Mouse (Mus musculus): ENCODE data around the gene Unc5b. TPM values are rescaled to one million over a fixed set of nuclear protein-coding genes. Genes with fewer than 3 reads are reported as not detected.

Unc5b gene
- total and polyA plus RNA-seq, 3 experiments = 0.04 to 0.21 (median 0.06) TPM

DNA sequence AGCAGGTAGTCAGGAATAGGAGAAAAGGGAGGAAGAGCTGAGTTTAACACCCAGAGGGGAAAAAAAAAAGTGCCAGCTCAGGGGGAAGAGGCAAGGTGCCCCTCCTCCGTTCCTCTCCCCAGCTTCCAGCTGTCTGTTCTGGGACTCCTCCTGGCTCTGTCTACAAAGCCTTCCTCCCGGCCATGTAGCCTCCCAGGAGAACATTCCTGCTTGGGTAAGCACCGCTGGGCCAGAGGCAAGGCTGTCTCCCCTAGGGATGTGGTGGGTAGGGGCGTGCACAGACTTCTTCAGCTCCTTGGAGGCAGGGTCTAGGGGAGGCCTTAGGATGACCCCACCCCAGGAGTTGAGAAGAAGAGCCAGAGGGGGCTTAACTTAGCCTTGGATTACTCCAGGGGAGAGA, 26.5 kb downstream of the Unc5b start:
- no peak for DNase-seq (ENCODE audit: extremely low read depth)
- in situ Hi-C loops (cut with MboI; ENCODE audit: low pct_ligation_motif_present, low pct_unique_long_range_greater_than_20kb, low sequenced_read_pairs) (no loop called here), dilution Hi-C loops (cut with MboI; ENCODE audit: extremely low pct_ligation_motif_present, extremely low pct_unique_long_range_greater_than_20kb, low sequenced_read_pairs) (no loop called here)
- H3K9me3 ChIP-seq (replicated peaks; ENCODE audit: low read length) = no peaks in the 10 kb centered on the region
- H3K9ac ChIP-seq (ENCODE audit: insufficient read depth, low read depth) = no peak overlapping the region
- H3K27me3 ChIP-seq (replicated peaks) = peaks cover 98% of the 10 kb centered on the region
- no peak overlapping the region for H3K4me3 ChIP-seq (replicated peaks in 1 of 3; ENCODE audit: low read depth in 2 of 3, low read length in 2 of 3, poor library complexity in 1 of 3)
- H3K36me3 ChIP-seq (replicated peaks in 1 of 2; ENCODE audit: control insufficient read depth in 1 of 2, insufficient read depth in 1 of 2, low read length in 1 of 2) = no peaks in the 10 kb centered on the region
- no peak for TF ChIP-seq RCOR1 (conservative IDR thresholded peaks at IDR 0.05; ENCODE audit: low read depth, low read length)
- no peak for TF ChIP-seq HCFC1 (IDR thresholded peaks at IDR 0.05; ENCODE audit: low read depth, low read length)
- no peak for TF ChIP-seq PAX5 (IDR thresholded peaks at IDR 0.05; ENCODE audit: low read length)
- TF ChIP-seq E2F4 (IDR thresholded peaks at IDR 0.05; ENCODE audit: insufficient replicate concordance, low read depth, low read length) = no peak
- no peak for TF ChIP-seq CHD2 (IDR thresholded peaks at IDR 0.05; ENCODE audit: low read length)
- TF ChIP-seq MAZ (IDR thresholded peaks at IDR 0.05; ENCODE audit: low read depth, low read length) = no peak
- no peak for TF ChIP-seq KAT2A (IDR thresholded peaks at IDR 0.05; ENCODE audit: insufficient replicate concordance, low read length)
- TF ChIP-seq SIN3A (IDR thresholded peaks at IDR 0.05; ENCODE audit: low read length) = no peak
- TF ChIP-seq CTCF (conservative IDR thresholded peaks at IDR 0.05 in 1 of 2, IDR thresholded peaks at IDR 0.05 in 1 of 2; ENCODE audit: low read depth in 2 of 2, low read length in 2 of 2) = no peak
- TF ChIP-seq NRF1 (IDR thresholded peaks at IDR 0.05; ENCODE audit: low read depth, low read length) = no peak
- TF ChIP-seq RAD21 (IDR thresholded peaks at IDR 0.05; ENCODE audit: low read depth, low read length) = no peak
- no peak for TF ChIP-seq POLR2A (IDR thresholded peaks at IDR 0.05; ENCODE audit: low read depth, low read length)
- TF ChIP-seq POLR2AphosphoS2 (IDR thresholded peaks at IDR 0.05; ENCODE audit: low read depth, low read length) = no peak
- TF ChIP-seq ETS1 (conservative IDR thresholded peaks at IDR 0.05; ENCODE audit: low read depth, low read length) = no peak
- no peak for TF ChIP-seq JUND (conservative IDR thresholded peaks at IDR 0.05; ENCODE audit: low read depth, low read length)
- TF ChIP-seq ZMIZ1 (IDR thresholded peaks at IDR 0.05; ENCODE audit: low read depth, low read length) = no peak
- TF ChIP-seq GABPA (IDR thresholded peaks at IDR 0.05; ENCODE audit: insufficient replicate concordance, low read depth, low read length) = no peak
- peaks cover 15 to 47% of the 10 kb centered on the region in 2 experiments for H3K4me1 ChIP-seq (ENCODE audit: control insufficient read depth in 1 of 2, insufficient read depth in 2 of 2)
- H3K79me2 ChIP-seq (replicated peaks; ENCODE audit: control insufficient read depth, extremely low read depth, insufficient read depth, poor library complexity, severe bottlenecking) = no peaks in the 10 kb centered on the region
- H3K4me2 ChIP-seq (ENCODE audit: insufficient read depth, low read depth, poor library complexity, severe bottlenecking) = no peak overlapping the region
- no peak overlapping the region for H3K27ac ChIP-seq (ENCODE audit: insufficient read depth, low read depth)

DNA sequence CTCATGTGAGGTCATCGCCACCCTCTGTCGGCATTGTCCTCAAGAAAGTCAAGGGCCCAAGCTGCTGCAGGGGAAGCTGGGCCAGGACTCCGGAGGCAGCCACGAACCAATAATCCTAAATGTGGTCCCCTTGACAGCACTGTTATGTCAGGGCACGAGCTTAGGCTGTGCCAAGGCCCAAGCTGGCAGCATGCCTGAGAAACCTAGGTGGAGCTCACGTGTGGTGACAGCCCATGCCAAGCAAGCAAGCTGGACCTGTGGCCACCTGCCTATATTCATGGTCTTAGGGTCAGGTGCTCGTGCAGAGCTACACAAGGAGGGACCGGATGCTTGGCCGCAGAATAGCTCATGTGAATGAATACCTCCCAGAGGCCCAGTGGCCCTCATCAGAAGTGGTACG, 27.4 kb downstream of the Unc5b start:
- Histone ChIP-seq H3K27ac (ENCODE audit: insufficient read depth, low read depth) (no peak overlapping the region), H3K27me3 (replicated peaks) (peaks cover 98% of the 10 kb centered on the region), H3K9me3 (replicated peaks; ENCODE audit: low read length) (no peaks in the 10 kb centered on the region), H3K79me2 (replicated peaks; ENCODE audit: control insufficient read depth, extremely low read depth, insufficient read depth, poor library complexity, severe bottlenecking) (no peaks in the 10 kb centered on the region), H3K36me3 (replicated peaks in 1 of 2; ENCODE audit: control insufficient read depth in 1 of 2, insufficient read depth in 1 of 2, low read length in 1 of 2) (no peaks in the 10 kb centered on the region), H3K4me3 (replicated peaks in 1 of 3; ENCODE audit: low read depth in 2 of 3, low read length in 2 of 3, poor library complexity in 1 of 3) (no peak overlapping the region), H3K9ac (ENCODE audit: insufficient read depth, low read depth) (no peak overlapping the region), H3K4me2 (ENCODE audit: insufficient read depth, low read depth, poor library complexity, severe bottlenecking) (no peak overlapping the region), H3K4me1 (ENCODE audit: control insufficient read depth in 1 of 2, insufficient read depth in 2 of 2) (peaks cover 12 to 41% of the 10 kb centered on the region in 2 experiments)
- dilution Hi-C loops (cut with MboI; ENCODE audit: extremely low pct_ligation_motif_present, extremely low pct_unique_long_range_greater_than_20kb, low sequenced_read_pairs) = no loop called here
- DNase-seq (ENCODE audit: extremely low read depth) = no peak
- in situ Hi-C loops (cut with MboI; ENCODE audit: low pct_ligation_motif_present, low pct_unique_long_range_greater_than_20kb, low sequenced_read_pairs) = no loop called here
- TF ChIP-seq MEF2A (IDR thresholded peaks at IDR 0.05; ENCODE audit: borderline replicate concordance, low read depth, low read length) = no peak
- no peak for TF ChIP-seq IRF4 (IDR thresholded peaks at IDR 0.05; ENCODE audit: low read depth, low read length)
- no peak for TF ChIP-seq MAX (IDR thresholded peaks at IDR 0.05; ENCODE audit: low read length)
- TF ChIP-seq JUN (IDR thresholded peaks at IDR 0.05; ENCODE audit: insufficient read depth, low read depth, low read length) = no peak
- no peak for TF ChIP-seq SMC3 (IDR thresholded peaks at IDR 0.05; ENCODE audit: low read depth, low read length)
- TF ChIP-seq CHD2 (IDR thresholded peaks at IDR 0.05; ENCODE audit: low read length) = no peak
